Mouse (Mus musculus): Measurements from ENCODE around the gene Lonp2. TPM values are rescaled to one million over a fixed set of nuclear protein-coding genes. Genes with fewer than 3 reads are reported as not detected.

The Lonp2 gene
- polyA plus RNA-seq (2012; rRNA removed), result 17.4 and 18.7 TPM in 2 replicates

GRCm38 (mm10) chr8:86623911-86624731 lies at the start of gene Lonp2:
Gene Lonp2, plus strand, starts transcription at chr8:86624043.

GRCm38 (mm10) chr8:86580458-86580857 lies 43.4 kb upstream of the Lonp2 start, which contains the start of gene Abcc12:
Gene Abcc12, minus strand, starts transcription at chr8:86580686.

GRCm38 (mm10) chr8:86745221-86745934 lies 121.5 kb downstream of the Lonp2 start, which contains the start of the genes Gm10638 and Siah1a:
Gene Gm10638, plus strand, starts transcription at chr8:86745699.
Gene Siah1a, minus strand, starts transcription at chr8:86745934.

Other genes starting within 250 kb of the Lonp2 start
- 0.01 TPM in 1 of 2 replicates, not detected in the other for gene Abcc12, start 43.4 kb upstream of the Lonp2 start, polyA plus RNA-seq (2012; rRNA removed)
- gene Gm10638, start 121.7 kb downstream of the Lonp2 start, polyA plus RNA-seq (2012; rRNA removed), result 0.24 and 0.32 TPM in 2 replicates
- gene Siah1a, start 121.9 kb downstream of the Lonp2 start, polyA plus RNA-seq (2012; rRNA removed), result 9.4 and 9.7 TPM in 2 replicates